Mouse (Mus musculus): Measurements from ENCODE around the gene 4930451I11Rik.

Gene 4930451I11Rik

GRCm38 (mm10) chr7:126781661-126782370 lies 49.6 kb downstream of the 4930451I11Rik start:
- in situ Hi-C loops (cut with MboI, MseI): no loop called here

DNA sequence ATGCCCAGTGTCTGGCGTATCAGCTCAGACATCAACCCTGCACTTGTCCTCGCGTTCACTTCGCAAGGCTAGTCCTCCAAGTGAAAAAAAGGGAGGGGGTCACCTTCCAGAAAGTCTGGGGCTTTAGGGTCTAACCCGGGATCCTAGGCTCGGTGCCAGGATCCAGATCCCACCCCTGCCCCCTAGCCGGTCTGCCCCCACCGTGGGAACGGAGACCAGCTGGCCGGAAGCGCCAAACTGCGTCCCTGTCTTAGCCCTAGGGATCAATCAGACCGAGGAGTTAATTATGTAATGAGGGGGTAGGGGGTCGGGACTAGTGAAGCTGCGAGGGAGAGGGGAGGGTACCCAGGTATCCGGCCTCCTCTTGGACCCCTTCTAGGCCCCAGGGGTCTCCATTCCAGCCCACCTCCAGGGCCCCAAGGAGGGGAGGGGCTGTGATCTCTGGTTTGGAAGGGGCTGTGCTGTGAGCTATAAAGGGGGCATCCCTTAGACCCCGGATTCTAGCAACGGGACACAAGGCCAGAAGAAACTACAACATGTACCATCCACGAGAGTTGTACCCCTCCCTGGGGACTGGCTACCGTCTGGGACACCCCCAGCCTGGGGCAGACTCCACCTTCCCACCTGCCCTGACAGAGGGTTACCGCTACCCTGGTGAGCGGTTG lies 50.3 kb downstream of the 4930451I11Rik start, which contains the start of gene Tbx6:
TSS of gene Tbx6 (plus strand) at position 513 of the 665 bp plus-strand sequence.
- in situ Hi-C loops (cut with MboI, MseI): no loop called here
